Mouse (Mus musculus) stomach, postnatal 0 days (tissue): ENCODE measurements at regions not wholly inside any gene's neighbourhood (a gene's known extent, or its start where the extent isn't known, plus 50 kb on each side); places are given as distances from the start of the nearest gene placed in this dataset.

Experiments
- ATAC-seq: fragments of 200-750 bp; cut with Nextera tagmentation; 2 replicates; pipeline ENCODE4 v1.8.0; 2017; ENCODE audit not compliant: low FRiP score, low TSS enrichment
- DNase-seq: peaks from one replicate; pipeline ENCODE4 v3.0.0-alpha.2; 2016; ENCODE audit warnings: low spot score
- H3K27ac ChIP-seq: fragments of 300-500 bp; sonication (generic); replicated peaks from 2 replicates; pipeline ENCODE4 v1.5.1; 2014; ENCODE audit warnings: mild to moderate bottlenecking, control low read depth
- H3K27me3 ChIP-seq: fragments of 300-500 bp; sonication (generic); 2 replicates; pipeline ENCODE4 v1.6.1; 2014; ENCODE audit warnings: low read length; ENCODE audit not compliant: control insufficient read depth, insufficient read depth
- H3K36me3 ChIP-seq: fragments of 300-500 bp; sonication (generic); 2 replicates; pipeline ENCODE4 v1.6.1; 2014; ENCODE audit warnings: low read length, mixed read lengths; ENCODE audit not compliant: control insufficient read depth, insufficient read depth
- H3K4me1 ChIP-seq: fragments of 300-500 bp; sonication (generic); replicated peaks from 2 replicates; pipeline ENCODE4 v1.6.1; 2014; ENCODE audit warnings: antibody characterized with exemption; ENCODE audit not compliant: control insufficient read depth, insufficient read depth
- H3K4me2 ChIP-seq: fragments of 300-500 bp; sonication (generic); replicated peaks from 2 replicates; pipeline ENCODE4 v1.6.1; 2014; ENCODE audit warnings: low read depth, mild to moderate bottlenecking, control low read depth, moderate library complexity
- H3K4me3 ChIP-seq: fragments of 300-500 bp; sonication (generic); 2 replicates; pipeline ENCODE4 v1.5.1; 2014; ENCODE audit warnings: low read depth, low read length, control low read depth
- H3K9ac ChIP-seq: fragments of 300-500 bp; sonication (generic); 2 replicates; pipeline ENCODE4 v1.6.1; 2014; ENCODE audit warnings: mild to moderate bottlenecking, low read length, control low read depth, mixed read lengths
- H3K9me3 ChIP-seq: fragments of 300-500 bp; sonication (generic); 2 replicates; pipeline ENCODE4 v1.6.1; 2016; ENCODE audit warnings: low read length; ENCODE audit not compliant: control insufficient read depth
- CTCF ChIP-seq: IDR thresholded peaks from 2 replicates; pipeline ENCODE4 v1.5.1; 2016; ENCODE audit warnings: antibody characterized with exemption, low read depth, mild to moderate bottlenecking, moderate library complexity
- EP300 ChIP-seq: optimal IDR thresholded peaks from 2 replicates; pipeline ENCODE3; 2016; ENCODE audit warnings: antibody characterized with exemption
- WGBS: fragments of 180-500 bp; shearing (Covaris S2); extraction: QIAGEN DNeasy Blood & Tissue Kit; methylation state at CpG from one replicate; pipeline ENCODE4 v1.1.7; 2014; 5-methylcytosine and 5-hydroxymethylcytosine counted together

GRCm38 (mm10) chr16:87783561-87784304 lies 85.0 kb downstream of the Bach1 start:
- no peaks in the 10 kb centered on the region for H3K4me1 ChIP-seq
- 76% methylated on average over 17 of the region's 17 CpGs for WGBS
- H3K27ac ChIP-seq, result no peak overlapping the region
- H3K9me3 ChIP-seq, result no peaks in the 10 kb centered on the region
- H3K9ac ChIP-seq, result no peak overlapping the region
- DNase-seq, result no peak
- H3K27me3 ChIP-seq, result no peaks in the 10 kb centered on the region
- ATAC-seq, result no peak
- no peak overlapping the region for H3K4me3 ChIP-seq
- no peaks in the 10 kb centered on the region for H3K36me3 ChIP-seq
- no peak for TF ChIP-seq EP300
- no peak for TF ChIP-seq CTCF
- no peak overlapping the region for H3K4me2 ChIP-seq

- Histone ChIP-seq H3K4me1 (no peaks in the 10 kb centered on the region), H3K9me3 (no peaks in the 10 kb centered on the region), H3K27ac (no peak overlapping the region), H3K4me3 (no peak overlapping the region), H3K36me3 (no peaks in the 10 kb centered on the region), H3K27me3 (no peaks in the 10 kb centered on the region), H3K4me2 (0 out of 2 replicates have a peak overlapping the region, but pooled peaks have one; percentile 15), H3K9ac (no peak overlapping the region)
- peak; percentile 48 for DNase-seq
- 37% methylated on average over 13 of the region's 13 CpGs for WGBS
- no peak for TF ChIP-seq CTCF
- TF ChIP-seq EP300, result no peak
- ATAC-seq, result peak; percentile 92
Observed at GRCm38 (mm10) chr16:87784405-87784994, 85.8 kb downstream of the Bach1 start.

GRCm38 (mm10) chr16:87789539-87789938 lies 90.8 kb downstream of the Bach1 start:
- Histone ChIP-seq H3K27ac (no peak overlapping the region), H3K9me3 (no peaks in the 10 kb centered on the region), H3K4me3 (no peak overlapping the region), H3K4me2 (no peak overlapping the region), H3K4me1 (no peaks in the 10 kb centered on the region), H3K27me3 (no peaks in the 10 kb centered on the region), H3K9ac (no peak overlapping the region), H3K36me3 (no peaks in the 10 kb centered on the region)
- DNase-seq, result no peak
- no peak for ATAC-seq
- TF ChIP-seq CTCF (no peak), EP300 (no peak)
- WGBS, result 91% methylated on average over 10 of the region's 10 CpGs

GRCm38 (mm10) chr16:87789957-87790356 lies 91.2 kb downstream of the Bach1 start:
- no peak overlapping the region for H3K4me3 ChIP-seq
- H3K9ac ChIP-seq, result no peak overlapping the region
- H3K9me3 ChIP-seq, result no peaks in the 10 kb centered on the region
- DNase-seq (no peak), ATAC-seq (no peak)
- no peaks in the 10 kb centered on the region for H3K36me3 ChIP-seq
- no peak for TF ChIP-seq EP300
- no peak for TF ChIP-seq CTCF
- no peaks in the 10 kb centered on the region for H3K4me1 ChIP-seq
- no peaks in the 10 kb centered on the region for H3K27me3 ChIP-seq
- no peak overlapping the region for H3K27ac ChIP-seq
- WGBS, result 73% methylated on average over 6 of the region's 6 CpGs
- H3K4me2 ChIP-seq, result no peak overlapping the region

- ATAC-seq (peak; percentile 66; the same call in 1 of the 2 replicates), DNase-seq (peak; percentile 37)
- no peak overlapping the region for H3K27ac ChIP-seq
- no peaks in the 10 kb centered on the region for H3K9me3 ChIP-seq
- H3K36me3 ChIP-seq, result no peaks in the 10 kb centered on the region
- peak overlapping the region; percentile 65 for H3K4me2 ChIP-seq
- WGBS, result 8% methylated on average over 20 of the region's 20 CpGs
- peak overlapping the region; percentile 30 for H3K4me3 ChIP-seq
- no peaks in the 10 kb centered on the region for H3K4me1 ChIP-seq
- no peaks in the 10 kb centered on the region for H3K27me3 ChIP-seq
- H3K9ac ChIP-seq, result peak overlapping the region; percentile 45; the same call in 1 of the 2 replicates
- no peak for TF ChIP-seq CTCF
- no peak for TF ChIP-seq EP300
Observed at GRCm38 (mm10) chr16:87796514-87797248, 97.9 kb downstream of the Bach1 start.

GRCm38 (mm10) chr16:87802317-87802716 lies 103.6 kb downstream of the Bach1 start:
- H3K27me3 ChIP-seq, result no peaks in the 10 kb centered on the region
- 90% methylated on average over 4 of the region's 4 CpGs for WGBS
- H3K27ac ChIP-seq, result no peak overlapping the region
- H3K9ac ChIP-seq, result no peak overlapping the region
- H3K9me3 ChIP-seq, result no peaks in the 10 kb centered on the region
- DNase-seq (no peak), ATAC-seq (no peak)
- no peaks in the 10 kb centered on the region for H3K4me1 ChIP-seq
- no peak overlapping the region for H3K4me2 ChIP-seq
- no peak for TF ChIP-seq CTCF
- H3K36me3 ChIP-seq, result no peaks in the 10 kb centered on the region
- no peak overlapping the region for H3K4me3 ChIP-seq
